Mouse (Mus musculus) thymus, adult 2 months (tissue): ENCODE data around the gene Creb3l2.

ENCODE experiments used
- CTCF ChIP-seq: fragments of 200-500 bp; IDR thresholded peaks from 2 replicates; pipeline ENCODE4 v1.5.1; 2012; ENCODE audit warnings: mild to moderate bottlenecking, control low read depth, low read length, moderate library complexity, borderline replicate concordance; ENCODE audit not compliant: control insufficient read depth, poor library complexity, insufficient read depth; ENCODE audit errors: extremely low read depth
- POLR2A ChIP-seq: fragments of 200-500 bp; IDR thresholded peaks from 2 replicates; pipeline ENCODE4 v1.6.1; 2012; ENCODE audit warnings: mild to moderate bottlenecking, low read length, control low read depth, moderate library complexity; ENCODE audit not compliant: control insufficient read depth, poor library complexity, insufficient read depth; ENCODE audit errors: extremely low read depth

DNA sequence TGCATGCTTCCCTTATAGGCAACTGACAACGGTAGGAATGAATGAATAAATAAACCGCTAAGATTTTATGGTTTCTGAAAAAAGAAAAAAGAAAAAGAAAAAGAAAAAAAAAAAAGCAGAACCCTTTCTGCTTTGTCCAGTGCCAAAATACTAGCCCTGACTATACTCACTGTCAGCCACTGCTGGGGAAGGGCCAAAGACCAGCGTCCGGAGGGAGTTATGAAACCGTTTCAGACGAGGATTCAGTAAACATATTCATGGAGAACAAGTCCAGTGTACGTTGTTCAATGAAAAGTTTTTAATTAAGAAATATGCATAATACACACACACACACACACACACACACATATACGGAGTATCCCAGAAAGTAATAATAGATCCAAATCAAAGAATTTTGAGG lies 91.6 kb downstream of the Creb3l2 start:
- no peak for TF ChIP-seq POLR2A
- TF ChIP-seq CTCF = no peak
